Mouse (Mus musculus) erythroblast, adult 5-6 weeks (primary cell): ENCODE measurements around the gene Spem1. TPM values are rescaled to one million over a fixed set of nuclear protein-coding genes. Genes with fewer than 3 reads are reported as not detected.

ENCODE experiments used
- ATAC-seq: replicated peaks from 2 replicates; pipeline ENCODE4 v1.8.0; 2016; ENCODE audit warnings: moderate number of reproducible peaks, mild to moderate bottlenecking, moderate TSS enrichment, inconsistent platforms; ENCODE audit not compliant: poor library complexity, low FRiP score, severe bottlenecking
- total RNA-seq, 2 experiments: library from RNA; stranded (forward) in 1 of 2; stranded (reverse) in 1 of 2; fragments of 150-400 nt in 1 of 2; fragments of 200-764, 138-1000 nt in 1 of 2; gene quantifications; 2 replicates each; pipeline versions ENCODE4 v1.2.3 to v1.2.4; 2015 to 2017; ENCODE audit warnings: low replicate concordance in 2 of 2

Gene Spem1
- total RNA-seq, 2 experiments from 2014 or later = not detected

DNA sequence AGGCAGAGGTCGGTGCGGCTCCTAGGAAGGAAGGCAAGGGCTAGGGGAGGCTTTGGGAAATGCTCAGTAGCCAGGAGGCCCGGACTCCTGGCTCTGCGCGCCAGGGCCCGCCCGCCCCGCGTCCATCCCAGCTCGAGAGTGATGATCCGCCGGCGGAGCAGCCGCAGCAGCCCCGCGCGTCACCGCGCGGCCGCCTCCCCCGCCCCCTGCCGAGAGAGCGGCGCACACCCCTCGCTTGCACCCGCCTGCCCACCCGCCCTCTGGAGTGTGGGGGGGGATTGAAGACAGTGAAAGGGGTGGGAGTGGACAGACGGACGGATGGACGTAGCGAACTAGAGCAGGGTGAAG lies 15.6 kb upstream of the Spem1 start, which contains the start of gene Nlgn2:
Nlgn2 (minus strand) TSS at position 181 of the 348 bp plus-strand sequence.
- 0 out of 2 replicates have a peak, but pooled peaks have one; percentile 1 for ATAC-seq

DNA sequence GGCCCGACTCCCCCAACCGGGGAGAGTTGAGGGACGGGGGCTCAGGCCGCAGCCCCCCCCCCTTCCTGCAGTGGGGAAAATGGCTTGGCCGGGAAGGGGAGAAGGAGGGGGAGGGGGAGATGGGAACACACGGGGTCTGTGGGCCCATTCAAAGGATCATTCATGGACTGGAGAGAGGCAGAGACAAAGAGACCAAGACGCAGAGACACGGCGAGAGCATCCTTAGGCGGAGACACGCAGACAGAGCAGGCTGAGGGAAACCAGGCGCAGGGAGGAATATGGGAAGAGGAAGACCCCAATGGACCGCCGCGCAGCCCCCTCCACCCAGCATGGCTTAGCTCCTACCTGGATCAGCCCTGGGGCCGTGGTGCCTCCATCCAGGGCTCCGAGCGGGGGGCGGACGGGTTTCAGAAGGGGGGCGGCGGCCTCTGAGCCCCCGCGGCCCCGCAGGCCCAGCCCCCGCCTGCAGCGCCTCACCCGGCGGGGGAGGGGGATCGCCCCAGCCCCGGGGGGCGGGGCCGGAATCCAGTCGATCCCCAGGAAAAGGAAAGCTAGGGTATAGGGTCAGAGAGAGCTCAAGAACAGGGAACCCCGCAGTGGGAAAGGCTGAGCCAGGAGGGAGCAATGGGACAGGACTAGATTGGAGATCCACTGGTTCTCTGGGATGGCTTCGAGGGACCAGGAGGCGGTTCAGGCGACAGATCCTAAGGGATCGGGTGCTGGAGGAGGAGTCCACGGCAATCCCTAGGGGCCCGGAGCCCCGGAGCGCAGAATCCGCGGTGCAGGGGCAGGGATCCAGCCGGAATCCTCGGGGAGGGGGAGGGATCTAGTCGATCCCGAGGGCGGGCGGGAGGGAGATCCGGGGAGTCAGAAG lies 15.0 kb upstream of the Spem1 start:
- ATAC-seq = no peak

DNA sequence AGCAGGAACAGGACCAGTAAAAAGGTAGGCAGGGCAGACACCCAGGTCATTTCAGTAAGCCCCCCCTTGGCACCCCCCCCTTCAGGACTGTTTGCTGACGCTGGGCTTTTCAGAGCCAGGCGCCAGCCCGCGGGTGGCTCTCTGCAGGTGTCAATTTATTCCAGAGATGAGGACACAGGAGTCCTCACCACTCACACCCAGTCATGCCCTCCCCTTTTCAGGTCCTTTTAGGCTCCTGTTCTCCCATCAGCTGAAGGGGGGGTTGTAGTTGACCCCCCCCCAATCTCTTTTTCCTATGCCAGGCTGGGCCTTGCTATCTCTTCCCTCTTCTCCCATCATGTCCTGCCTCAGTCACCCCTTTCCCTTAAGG lies 14.0 kb upstream of the Spem1 start:
- no peak for ATAC-seq

DNA sequence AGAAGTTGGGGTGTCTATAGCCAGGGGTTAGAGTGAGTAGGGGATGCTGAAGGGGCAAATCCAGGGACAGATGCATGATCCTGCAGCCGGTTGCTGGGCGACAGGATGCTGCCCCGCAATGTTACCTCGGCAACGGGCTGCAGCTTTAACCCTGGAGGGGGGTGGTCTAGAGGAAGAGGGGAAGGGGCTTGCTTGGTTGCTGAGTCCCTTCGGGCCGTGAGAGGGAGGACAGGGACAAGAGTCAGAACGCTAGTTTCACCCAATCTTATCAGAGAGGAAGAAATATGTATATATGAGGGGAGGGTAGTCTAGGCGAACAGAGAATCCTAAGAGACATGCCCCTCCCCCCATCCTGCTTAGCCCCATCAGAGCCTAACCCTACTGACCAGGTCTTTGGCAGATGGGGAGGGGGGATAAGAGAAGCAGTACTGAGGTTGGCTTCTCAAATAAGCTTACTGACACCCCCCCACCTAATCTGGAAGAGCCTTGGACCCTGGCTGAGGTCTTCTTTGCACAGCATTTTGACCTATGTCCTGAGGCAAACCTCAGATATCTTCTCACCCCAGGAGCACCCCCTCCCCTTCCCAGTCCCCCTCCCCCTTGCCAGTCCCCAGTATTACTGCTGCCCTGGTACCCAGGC lies 13.5 kb upstream of the Spem1 start:
- no peak for ATAC-seq

DNA sequence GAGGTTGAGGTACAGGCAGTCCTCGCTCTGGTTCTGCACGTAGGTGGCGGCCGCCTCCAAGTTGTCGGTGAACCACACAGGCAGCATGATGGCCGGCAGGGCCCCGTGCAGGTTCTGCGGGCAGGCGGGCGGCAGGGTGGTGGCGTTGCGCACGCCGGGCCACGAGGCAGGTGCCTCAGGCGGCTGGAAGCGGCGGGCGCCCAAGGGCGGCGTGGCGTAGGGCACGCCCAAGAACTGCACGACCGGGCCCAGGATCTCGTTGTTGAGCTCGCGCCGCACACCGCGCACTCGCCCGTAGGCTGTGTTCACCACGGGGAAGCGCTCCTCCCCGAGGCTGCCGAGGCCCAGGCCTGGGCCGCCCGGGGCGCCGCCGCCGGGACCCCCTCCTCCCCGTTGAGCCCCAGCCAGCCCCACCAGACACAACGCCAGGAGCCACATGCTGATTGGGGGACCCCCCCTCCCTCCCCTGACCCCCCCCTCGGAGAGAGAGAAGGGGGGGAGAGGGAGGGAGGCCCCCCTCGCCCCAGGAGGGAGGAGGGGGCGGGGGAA lies 12.1 kb upstream of the Spem1 start:
- peak; percentile 44 for ATAC-seq

DNA sequence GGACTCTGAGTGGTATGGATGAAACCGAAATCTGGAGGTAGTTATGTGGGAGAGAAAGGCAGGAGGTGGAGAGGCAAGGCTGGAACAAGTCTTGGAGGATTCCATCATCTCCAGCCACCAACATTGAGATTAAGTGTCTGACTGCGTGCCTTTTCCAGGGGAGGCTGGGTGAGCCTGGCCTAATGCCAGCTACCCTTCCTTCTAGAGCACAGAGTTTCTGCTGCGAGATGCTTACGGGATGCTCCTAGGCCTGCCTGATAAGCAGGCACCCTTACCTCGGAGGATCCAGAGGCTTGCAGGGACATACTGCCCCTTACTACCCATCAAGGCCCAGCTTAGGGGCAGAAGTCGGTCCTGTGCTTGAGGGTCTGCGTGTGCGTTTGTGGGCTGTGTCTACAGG lies 11.6 kb upstream of the Spem1 start:
- no peak for ATAC-seq

DNA sequence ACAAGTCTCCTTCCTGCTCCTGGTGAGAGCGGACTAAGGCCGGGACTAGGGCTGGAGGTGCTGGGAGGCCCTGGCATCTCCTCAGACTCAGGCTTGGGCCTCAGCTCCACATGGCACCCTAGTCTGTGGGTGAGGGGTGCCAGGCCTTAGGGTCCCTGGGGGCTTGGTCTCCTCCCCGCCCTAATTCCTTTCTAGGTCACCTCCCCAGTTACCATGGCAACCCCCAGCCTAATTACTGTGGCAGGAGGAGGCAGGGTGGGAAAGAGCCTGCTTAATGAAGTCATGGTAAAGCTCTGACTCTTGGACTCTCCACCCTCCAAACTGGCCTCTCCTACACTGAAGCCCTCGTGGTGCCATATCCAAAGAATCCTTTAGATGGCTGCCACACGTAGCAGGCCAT lies 6.9 kb upstream of the Spem1 start:
- no peak for ATAC-seq

DNA sequence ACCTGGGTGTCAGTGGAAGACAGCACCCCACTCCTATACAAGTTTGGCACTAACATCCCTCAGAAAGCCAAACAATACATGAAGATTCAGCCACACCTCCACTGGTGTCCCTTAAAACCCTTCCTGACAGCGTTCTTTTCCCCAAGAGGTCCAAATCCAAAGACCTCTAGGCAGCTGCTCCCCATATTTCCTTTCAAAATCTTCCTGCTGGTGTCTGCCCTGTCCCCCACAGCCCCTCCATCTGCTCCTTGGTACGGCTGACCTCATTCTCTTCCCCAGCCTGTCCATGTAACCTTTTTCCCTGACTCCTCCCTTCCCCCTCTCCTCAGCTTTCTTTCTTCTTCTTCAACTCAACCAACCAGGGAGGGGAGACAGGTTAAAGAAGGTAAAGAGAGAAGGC lies 1.5 kb upstream of the Spem1 start:
- ATAC-seq = no peak

DNA sequence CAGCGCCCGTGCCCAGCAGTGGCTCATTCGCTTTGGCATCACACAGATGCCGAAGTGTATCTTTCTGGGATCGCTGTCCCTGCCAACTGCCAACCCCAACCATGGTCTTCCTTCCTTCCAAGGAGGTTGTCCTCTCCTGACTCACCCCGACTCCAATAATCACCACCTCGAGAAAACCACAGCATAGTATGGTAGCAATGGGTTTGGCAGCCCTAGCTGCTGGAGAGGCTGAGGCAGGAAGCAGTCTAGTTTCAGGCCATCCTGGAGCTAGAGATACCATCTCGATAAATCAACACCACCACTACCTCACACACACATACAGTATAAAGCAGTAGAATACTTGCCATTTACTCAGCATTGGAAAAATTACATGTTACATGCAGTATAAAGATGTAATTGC lies 3.1 kb downstream of the Spem1 start:
- no peak for ATAC-seq

DNA sequence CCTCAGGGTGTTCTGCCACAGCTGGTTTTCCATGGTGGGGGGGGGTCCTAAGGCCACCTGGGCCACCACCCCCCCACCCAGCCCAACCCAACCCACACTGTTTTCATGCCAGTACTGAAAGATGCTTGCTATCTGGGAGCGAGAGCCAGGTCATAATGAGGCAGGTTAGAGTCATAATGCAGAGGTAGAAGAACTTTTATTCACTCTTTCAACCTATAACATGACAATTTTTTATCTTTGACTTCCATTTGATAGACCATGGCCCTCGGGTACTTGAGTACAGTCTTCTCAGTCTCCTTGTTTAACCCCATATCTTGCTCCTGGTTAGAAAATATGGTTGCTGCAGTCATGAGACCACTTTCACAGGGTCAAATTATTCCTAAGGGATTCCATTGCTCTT lies 3.6 kb downstream of the Spem1 start, which contains the start of gene Spem2:
Spem2 (minus strand) TSS at position 101 of the 400 bp plus-strand sequence.
- ATAC-seq = no peak

DNA sequence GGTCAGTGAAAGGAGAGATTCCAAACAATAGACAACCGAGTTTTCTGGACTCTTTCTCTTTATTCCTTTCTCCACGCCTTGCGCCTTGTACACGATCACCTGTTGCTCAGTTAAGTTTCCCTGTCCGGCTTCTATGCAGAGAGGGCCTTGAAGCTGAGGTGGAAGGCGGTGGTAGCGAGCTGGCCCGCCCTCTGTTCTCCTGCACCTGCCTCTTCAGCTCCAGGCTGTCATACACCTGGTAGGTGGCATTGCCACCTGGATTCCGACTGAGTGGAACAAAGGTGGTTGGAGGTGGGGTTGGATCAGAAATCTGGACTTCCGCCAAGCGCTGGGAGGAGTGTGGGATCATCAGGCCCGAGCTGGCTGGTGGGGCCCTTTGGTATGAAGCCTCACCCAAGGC lies 5.5 kb downstream of the Spem1 start:
- ATAC-seq = no peak

DNA sequence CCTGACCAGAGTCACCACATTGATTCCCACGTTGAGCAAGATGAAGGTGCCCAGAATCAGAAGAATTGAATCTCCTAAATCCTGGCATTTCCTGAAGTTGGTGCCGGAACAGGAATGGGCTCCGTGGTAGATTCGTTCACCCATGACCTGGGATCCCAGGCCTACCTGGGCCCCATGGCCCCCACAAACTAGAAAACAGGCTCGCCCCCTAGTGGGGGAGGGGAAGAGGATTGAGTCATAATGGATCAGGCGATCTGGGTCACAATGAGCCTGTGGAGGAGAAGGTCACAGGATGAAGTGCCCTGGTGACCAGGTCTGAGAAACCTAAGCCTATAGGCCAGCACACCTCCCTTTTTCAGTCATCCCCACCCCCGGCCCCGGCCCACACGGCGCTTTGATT lies 6.8 kb downstream of the Spem1 start, which contains the start of gene Gm39566:
Gm39566 (minus strand) TSS at position 144 of the 400 bp plus-strand sequence.
- ATAC-seq = no peak

DNA sequence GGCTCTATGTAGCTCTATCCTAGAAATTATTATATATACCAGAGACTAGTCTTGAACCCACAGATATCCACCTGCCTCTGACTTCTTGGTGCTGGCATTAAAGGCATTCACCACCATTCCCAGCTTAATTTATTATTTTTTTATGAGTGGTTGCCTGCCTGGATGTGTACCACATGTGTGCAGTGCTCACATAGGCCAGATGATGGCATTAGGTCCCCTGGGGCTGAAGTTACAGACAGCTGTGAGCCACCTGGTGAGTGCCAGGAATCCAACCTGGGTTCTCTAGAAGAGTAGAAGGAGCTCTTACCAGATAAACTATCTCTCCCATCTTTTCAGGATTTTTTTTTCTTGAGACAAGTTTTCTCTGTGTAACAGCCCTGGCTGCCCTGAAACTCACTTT lies 11.7 kb downstream of the Spem1 start:
- no peak for ATAC-seq

DNA sequence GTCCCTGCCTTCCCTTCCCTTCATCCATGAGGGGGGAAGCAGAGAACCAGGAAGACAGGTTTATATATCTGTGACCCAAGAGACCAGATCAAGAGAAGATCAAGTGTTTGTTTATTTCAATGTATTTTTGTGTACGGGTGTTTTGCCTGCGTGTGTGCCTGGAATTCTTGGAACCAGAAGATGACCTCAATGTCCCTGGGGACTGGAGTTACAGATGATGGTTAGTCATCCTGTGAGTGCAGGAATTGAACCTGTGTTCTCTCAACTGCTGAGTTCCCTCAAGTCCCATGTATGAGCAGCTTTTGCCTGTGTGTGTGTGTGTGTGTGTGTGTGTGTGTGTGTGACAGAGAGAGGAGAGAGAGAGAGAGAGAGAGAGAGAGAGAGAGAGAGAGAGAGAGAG lies 14.3 kb downstream of the Spem1 start:
- ATAC-seq = no peak

DNA sequence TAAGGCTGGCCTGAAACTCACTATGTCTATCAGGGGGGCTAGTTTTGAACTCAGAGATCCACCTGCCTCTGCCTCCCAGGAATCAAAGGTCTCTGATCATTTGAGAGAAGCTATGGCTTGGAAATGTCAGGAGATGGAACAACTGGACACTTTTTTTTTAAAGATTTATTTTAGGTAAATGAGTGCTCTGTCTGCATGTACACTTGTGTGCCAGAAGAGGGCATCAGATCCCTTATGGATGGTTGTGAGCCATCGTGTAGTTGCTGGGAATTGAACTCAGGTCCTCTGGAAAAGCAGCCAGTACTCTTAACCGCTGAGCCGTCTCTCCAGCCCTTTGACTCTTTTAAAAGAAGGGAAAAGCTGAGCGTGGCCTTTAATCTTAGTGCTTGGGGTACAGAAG lies 15.6 kb downstream of the Spem1 start:
- no peak for ATAC-seq

DNA sequence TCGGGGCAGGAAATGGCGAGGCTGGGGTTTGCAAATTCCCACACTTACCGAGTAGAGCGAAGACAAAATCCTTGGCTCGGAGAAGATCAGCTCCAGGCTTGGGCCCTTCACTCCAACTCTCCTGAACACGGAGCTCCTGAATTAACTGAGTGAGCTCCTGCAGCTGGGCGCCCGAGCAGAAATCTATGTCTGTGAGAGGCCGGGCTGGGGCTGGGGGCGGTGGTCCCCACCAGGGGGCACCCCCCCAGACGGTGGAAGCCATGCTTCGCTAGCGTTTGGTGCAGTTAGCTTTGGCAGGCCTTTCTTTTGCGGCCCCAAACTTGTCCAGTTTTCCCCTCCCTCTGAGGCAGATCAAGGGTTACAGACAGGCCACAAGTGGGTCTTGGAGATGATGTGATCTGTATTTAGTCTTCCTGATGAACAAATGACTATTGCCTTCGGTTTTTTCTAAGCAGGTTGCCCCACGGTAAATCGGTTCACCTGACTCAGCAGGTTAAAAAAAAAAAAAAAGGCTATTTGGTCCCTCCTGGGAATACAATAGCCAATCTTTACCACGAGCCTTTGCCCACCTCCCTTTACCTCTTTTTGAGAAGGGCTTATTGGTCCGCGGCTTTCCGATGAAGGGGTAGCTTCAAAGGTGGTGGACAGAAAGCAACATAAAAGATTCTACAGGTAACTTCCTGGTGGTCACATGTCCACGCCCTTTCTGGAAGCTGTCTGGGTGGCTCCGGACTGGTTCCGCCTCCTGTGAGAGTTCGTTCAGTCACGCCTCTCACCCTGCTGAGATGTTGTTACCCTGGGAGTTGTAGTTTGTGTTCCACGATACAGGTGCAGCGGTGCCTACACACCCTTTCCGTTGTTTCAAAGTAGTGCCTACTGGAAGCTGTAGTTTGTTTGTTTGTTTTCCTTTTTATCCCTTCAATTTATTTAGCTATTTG lies 16.7 kb downstream of the Spem1 start, which contains the start of gene Tmem102:
Tmem102 (minus strand) TSS at position 653 of the 938 bp plus-strand sequence.
- ATAC-seq = no peak

DNA sequence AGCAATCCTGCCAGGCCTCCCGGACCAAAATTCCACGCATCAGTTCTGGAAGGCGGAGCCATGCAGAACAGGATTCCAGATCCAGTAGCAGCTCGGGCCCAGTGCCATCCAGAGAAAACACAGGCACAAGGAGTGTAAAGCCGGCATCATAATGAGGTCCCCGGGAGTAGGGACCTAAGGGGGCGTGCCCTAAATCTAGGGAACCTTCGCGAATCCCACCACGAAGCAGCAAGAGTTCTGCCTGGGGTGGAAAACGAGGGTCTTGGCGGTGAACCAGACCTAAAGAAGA lies 17.4 kb downstream of the Spem1 start:
- no peak for ATAC-seq

DNA sequence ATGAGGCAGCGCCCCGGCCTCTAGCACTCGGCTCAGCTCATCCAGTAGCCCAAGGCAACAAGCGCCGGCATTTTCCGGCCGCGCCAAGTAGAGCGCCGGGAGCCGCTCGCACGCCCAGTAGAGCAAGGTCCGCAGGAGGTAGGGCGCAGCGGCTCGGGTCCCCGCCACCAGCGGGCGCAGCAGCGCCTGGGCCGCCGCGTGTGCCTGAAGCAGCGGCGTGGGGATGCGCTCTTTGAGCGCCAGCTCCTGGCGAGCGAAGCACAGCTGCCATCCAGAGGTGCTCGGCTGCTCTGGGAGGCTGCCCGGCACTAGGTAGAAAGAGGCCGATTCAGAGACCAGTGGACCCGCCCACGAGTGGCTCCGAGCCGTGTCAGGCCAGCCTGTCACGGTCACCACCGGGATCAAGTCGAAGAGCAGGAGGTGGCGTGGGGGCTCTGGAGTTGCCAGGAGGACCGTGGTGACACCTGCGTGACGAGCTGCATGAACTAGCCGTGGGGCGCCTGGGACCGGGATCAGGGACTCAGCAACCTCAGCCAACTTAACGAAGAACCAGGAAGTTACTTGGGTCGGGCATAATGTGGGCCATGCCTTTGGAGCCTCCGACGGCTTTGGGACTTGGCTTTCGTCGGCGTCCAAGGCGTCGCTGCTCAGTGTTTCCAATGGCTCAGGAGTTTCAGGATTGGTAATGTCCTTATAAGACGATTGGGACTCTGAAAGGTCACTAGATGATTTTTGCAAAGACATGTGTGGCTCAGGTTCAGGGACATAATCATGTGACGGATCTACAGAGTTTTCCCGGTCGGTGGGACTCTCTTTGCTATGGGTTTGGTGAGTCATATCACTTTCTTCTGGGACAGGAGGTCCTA lies 18.0 kb downstream of the Spem1 start:
- ATAC-seq = 0 out of 2 replicates have a peak, but pooled peaks have one; percentile 27

DNA sequence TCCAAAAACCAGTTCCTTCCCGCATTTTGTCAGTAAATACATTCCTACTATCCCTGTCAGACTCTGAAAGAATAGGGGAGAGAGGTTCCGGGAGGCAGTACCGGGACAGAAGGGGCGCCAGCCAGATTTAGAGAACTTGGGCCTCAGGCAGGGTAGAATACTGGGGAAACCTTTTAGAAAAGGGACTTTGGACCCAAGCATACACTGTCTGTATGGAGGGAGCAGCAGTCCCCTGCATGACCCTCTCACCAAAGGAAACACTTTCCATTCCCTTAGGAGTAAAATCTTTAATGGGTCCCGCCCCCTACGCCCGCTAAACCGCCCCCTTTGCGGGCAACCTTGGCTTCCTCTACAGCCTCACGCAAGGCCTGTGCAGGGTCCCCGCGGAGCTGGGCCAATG lies 18.7 kb downstream of the Spem1 start:
- no peak for ATAC-seq
